Mouse (Mus musculus) yolk sac, embryonic 10.5 days (tissue): ENCODE measurements at regions not wholly inside any gene's neighbourhood (a gene's known extent, or its start where the extent isn't known, plus 50 kb on each side); places are given as distances from the start of the nearest gene placed in this dataset.

ENCODE experiments used
- DNase-seq: peaks from one replicate; pipeline ENCODE4 v3.0.0-alpha.2; 2017; ENCODE audit warnings: low spot score

DNA sequence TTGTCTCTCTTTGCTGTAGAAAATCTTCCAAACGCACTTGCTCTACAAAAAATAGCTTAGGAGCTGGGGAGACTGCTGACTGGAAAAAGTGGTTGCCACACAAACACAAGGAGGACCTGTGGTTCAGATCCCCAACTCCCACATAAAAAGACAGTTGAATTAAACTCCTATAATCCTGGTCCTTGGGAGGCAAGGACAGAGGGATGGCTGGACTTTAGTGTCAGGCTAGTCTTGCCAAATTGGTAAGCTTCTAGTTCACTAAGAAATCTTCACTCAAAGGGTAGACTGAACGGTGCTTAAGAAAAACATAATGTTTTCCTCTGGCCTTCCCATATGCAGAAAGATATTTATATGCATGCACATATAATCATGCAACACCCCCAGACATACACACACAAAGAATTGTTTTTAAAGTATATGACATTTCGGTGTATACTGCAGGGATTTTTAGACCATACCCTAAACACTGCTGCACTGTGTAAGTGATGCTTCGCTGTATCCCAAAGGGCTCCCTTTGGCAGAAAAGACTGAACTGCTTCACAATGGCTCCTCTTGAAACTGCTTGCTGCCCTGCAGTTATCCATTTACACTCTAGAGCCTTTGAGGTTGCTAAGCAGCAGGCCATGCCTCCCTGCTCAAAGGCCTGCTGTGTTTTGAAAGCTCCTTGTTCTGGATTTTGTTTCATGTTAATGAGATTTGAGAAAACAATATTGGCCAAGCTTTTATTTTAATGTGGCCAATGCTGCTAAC lies 1299.3 kb downstream of the Zfp704 start:
- no peak for DNase-seq

DNA sequence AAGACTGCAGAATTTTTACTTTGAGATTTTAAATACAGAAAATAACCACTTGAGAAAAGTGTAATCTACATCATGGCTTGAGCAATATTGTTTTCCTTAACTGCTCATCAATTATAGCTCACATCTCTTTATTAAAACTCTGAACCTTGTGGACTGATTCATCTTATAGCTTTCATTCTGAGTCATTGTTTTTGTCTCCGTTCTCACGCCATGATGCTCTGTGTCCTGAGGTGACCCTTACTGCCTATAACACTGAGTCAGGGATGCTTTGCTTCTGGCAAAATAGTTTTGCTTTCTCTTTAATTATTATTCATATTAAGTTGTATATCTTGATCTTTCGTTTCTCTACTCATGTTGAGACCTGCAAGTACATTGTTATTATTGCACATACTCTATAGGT lies 1302.6 kb downstream of the Zfp704 start:
- DNase-seq: no peak

- no peak for DNase-seq
These were observed 1305.1 kb downstream of the Zfp704 start for GRCm38 (mm10) chr3:8304784-8305183.

- no peak for DNase-seq
These were observed 1316.8 kb downstream of the Zfp704 start for GRCm38 (mm10) chr3:8293036-8293435.

DNA sequence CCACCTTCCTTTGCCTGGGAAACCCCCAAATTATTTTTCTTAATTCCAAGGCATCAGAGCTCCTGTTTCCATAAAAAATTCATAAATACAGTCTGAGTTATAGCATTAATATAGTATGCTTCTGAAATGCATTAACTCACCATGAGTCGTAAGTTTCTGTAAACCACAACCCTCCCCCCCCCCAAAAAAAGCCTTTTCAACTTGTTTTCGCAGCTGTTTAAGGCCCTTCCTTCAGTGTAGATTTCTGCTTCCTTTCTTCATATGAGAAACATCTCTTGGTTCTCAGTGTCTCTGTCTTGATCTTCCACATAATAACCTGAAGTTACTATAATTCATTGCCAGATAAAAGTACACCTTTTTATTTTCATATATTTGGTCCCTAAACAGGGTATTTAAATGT lies 1320.3 kb downstream of the Zfp704 start:
- no peak for DNase-seq

- DNase-seq: no peak
These were observed 1321.4 kb downstream of the Zfp704 start for GRCm38 (mm10) chr3:8288437-8288836.

DNA sequence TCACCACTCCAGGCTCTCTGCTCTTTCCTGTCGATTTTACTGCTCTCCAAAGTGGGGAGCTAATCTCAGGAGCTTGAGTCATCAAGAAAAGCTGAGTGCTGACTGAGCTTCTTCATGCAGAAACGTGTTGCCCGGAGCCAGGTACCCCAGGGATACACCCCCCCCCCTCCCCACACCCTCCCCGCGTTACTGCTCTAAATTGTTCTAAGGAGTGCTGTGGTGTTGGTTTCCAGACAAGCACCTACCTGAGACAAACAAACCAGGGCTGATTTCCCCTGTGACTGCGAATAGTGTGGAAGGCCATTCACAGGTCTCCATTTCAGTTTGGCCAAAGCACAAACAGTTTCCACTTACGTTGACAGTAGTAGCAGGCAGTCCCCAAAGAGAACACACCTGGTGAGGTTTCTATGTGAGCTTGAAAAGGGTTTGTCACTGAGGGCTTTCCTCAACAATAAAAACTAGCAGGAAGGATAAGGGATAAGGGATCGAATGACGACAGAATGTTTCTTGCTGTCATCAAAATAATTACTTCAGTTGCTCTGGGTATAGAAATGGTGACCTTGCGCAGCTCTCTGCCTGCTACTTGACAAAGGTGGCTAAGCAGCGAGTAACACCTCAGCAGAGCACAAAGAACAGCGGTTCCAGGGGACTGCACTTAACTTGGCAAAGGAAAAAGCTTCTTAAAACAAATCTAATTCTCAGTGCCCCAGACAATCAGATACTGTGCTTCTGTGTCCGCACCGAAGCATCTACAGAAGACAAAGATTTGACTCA lies 1325.0 kb downstream of the Zfp704 start:
- DNase-seq: no peak

GRCm38 (mm10) chr3:8282411-8282810 lies 1327.5 kb downstream of the Zfp704 start:
- no peak for DNase-seq

GRCm38 (mm10) chr3:8276661-8277060 lies 1333.2 kb downstream of the Zfp704 start:
- DNase-seq: no peak

DNA sequence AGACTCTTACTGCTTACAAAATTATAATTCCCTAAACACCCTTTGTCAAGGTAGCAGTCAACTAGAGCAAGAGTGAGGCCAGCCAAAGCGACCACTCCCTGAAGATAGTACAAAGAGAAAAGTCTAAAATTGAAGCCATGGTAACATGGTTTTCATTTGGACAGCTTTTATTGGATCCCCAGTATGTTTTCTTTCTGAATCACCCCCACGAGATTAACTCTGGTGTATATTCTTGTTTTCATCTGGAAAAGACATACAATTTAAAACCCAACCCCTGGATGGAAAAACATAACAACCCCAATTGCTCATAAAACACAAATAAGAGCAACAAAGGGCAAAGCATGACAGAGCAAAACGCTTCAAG lies 1339.0 kb downstream of the Zfp704 start:
- DNase-seq: no peak

- no peak for DNase-seq
These were observed 1339.6 kb downstream of the Zfp704 start for GRCm38 (mm10) chr3:8270009-8270934.

- DNase-seq: no peak
These were observed 1344.1 kb downstream of the Zfp704 start for GRCm38 (mm10) chr3:8265783-8266182.

DNA sequence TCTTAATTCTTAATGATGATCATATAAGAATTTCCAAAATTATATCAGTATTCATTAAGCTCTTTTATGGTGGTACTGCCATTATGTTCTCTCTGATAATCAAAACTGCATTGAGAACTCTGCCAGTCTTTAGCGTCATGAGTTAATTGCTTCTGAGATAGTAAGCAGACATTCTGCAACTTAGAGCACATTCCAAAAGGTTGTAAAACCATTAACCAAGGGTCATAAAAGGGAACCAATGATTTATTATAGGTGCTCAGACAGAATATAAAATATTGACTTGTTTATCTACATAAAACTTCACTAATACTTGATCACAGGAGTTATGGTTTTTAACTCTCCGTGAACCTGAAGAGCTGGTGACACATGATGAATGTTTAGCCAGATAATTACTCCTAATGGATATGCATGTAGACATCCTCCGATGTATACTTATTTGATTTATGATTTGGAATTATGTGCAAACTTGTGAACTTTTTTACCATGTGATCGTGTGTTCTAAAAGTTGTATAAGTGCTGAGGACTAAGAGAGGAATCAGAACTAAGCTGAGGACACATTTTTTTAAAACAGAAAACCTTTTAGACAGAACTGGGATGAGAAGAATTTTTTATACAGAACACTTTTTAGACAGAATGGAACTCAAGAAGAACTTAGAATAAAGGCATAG lies 1345.4 kb downstream of the Zfp704 start:
- DNase-seq: no peak

GRCm38 (mm10) chr3:8257293-8257692 lies 1352.6 kb downstream of the Zfp704 start:
- DNase-seq: no peak

- DNase-seq: no peak
These were observed 1357.6 kb downstream of the Zfp704 start for GRCm38 (mm10) chr3:8252311-8252710.

- no peak for DNase-seq
These were observed 1361.0 kb downstream of the Zfp704 start for GRCm38 (mm10) chr3:8248911-8249310.

- peak; percentile 33 for DNase-seq
These were observed 1364.1 kb downstream of the Zfp704 start for GRCm38 (mm10) chr3:8245822-8246221.

DNA sequence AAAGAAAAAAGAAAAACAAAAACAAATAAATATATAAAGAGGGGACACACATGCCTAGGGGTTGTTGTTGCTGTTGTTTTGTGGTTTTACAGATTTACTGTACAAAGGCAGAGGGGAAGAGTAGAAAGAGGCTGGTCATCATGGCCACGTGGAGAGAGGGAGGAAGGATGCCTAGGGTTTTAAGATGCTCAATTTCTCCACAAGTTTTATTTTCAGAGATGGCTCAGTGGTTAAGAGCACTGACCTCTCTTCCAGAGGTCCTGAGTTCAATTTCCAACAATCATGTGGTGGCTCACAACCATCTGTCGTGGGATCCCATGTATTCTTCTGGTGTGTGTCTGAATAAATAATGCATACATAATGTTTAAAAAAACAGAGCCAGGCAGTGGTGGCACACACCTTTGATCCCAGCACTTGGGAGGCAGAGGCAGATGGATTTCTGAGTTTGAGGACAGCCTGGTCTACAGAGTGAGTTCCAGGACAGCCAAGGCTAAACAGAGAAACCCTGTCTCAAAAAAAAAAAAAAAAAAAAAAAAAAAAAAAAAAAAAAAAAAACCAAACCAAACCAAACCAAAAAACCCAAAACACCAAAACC lies 1364.6 kb downstream of the Zfp704 start:
- peak; percentile 77 for DNase-seq

DNA sequence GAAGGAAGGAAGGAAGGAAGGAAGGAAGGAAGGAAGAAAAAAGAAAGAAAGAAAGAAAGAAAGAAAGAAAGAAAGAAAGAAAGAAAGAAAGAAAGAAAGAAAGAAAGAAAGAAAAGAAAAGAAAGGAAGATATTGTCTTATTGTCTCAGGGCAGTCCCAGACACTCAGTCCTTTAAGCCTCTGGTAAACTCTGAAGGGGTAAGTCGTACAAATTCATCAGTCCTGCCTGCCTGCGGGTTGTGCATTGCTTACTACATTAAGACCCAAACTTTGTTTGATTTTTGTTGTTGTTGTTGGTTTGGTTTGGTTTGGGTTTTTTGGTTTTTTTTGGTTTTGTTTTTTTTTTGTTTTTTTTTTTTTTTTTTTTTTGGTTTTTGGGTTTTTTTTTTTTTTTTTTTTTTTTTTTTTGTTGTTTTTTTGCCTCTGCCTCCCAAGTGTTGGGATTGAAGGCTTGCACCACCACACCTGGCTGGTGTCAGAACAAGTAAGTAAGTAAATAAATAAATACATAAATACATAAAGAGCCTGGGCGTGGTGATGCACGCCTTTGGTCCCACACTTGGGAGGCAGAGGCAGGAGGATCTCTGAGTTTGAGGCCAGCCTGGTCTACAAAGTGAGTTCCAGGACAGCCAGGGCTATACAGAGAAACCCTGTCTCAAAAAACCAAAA lies 1365.2 kb downstream of the Zfp704 start:
- DNase-seq: peak; percentile 59

GRCm38 (mm10) chr3:8206623-8207404 lies 1403.1 kb downstream of the Zfp704 start:
- peak; percentile 21 for DNase-seq
